In the genomic region with DNA sequence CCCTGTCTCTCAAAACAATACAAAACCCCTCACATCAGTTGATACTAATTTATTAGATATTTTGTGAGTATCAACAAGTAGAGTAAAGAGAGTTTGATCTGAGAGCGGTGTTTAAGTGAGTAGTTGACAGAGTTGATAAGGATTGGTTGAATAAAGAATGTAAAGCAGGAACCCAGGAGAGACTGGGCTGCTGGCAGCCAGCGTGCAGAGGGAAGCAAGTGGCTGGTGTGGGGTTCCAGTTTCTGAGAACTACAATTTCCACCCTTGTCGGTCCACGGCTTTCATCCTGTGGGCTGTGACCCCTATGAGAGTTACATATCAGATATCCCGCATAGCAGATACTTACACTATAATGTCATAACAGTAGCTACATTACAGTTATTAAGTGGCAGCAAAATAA, we compare ENCODE assay signal across 26 mouse cellular contexts.
DNase-seq lines count a peak whose midpoint lies in the region; ATAC-seq and TF ChIP-seq lines count a peak whose summit lies in the region.
"Had no signal": no experiment of that assay in that cellular context is flagged by ENCODE, and none has a peak within 500 bp of the region (broad histone marks: within the 10 kb centered on the region; RNA-seq: fewer than 3 reads in every experiment).

No protein-coding gene starts in this region.

- H3K4me1 ChIP-seq in forebrain, embryonic 11.5 days (replicated peaks; ENCODE audit: control insufficient read depth, insufficient read depth, low read length), result no peaks in the 10 kb centered on the region
- H3K4me1 ChIP-seq in forebrain, embryonic 12.5 days, result peaks cover 21% of the 10 kb centered on the region
- H3K4me1 ChIP-seq in MEL (ENCODE audit: control insufficient read depth in 1 of 2, insufficient read depth in 2 of 2, low read length in 2 of 2), result no peaks in the 10 kb centered on the region; a peak in 1 of 4 replicates
- H3K4me1 ChIP-seq in embryonic facial prominence, embryonic 10.5 days, result peaks cover 12% of the 10 kb centered on the region

- no peak for TF ChIP-seq POLR2A in MEL (IDR thresholded peaks at IDR 0.05; ENCODE audit: control insufficient read depth in 1 of 2, insufficient read depth in 1 of 2, low read depth in 1 of 2, low read length in 2 of 2, poor library complexity in 1 of 2)

- H3K79me2 ChIP-seq in MEL (ENCODE audit: control insufficient read depth, insufficient read depth, low read length, poor library complexity), result no peaks in the 10 kb centered on the region

- H3K9ac ChIP-seq in forebrain, embryonic 11.5 days (ENCODE audit: low read length), result no peak overlapping the region
- H3K9ac ChIP-seq in forebrain, embryonic 12.5 days, result no peak overlapping the region
- no peak overlapping the region for H3K9ac ChIP-seq in MEL (ENCODE audit: control insufficient read depth, low read depth, low read length, poor library complexity, severe bottlenecking)
- H3K9ac ChIP-seq: embryonic facial prominence, embryonic 13.5 days; embryonic facial prominence, embryonic 15.5 days; forebrain, embryonic 13.5 days; forebrain, embryonic 15.5 days; forebrain, postnatal 0 days had no signal

- WGBS in forebrain, embryonic 11.5 days, result 96% methylated on average over 5 of the region's 5 CpGs
- 93% methylated on average over 5 of the region's 5 CpGs for WGBS in forebrain, embryonic 12.5 days
- 92% methylated on average over 5 of the region's 5 CpGs for WGBS in embryonic facial prominence, embryonic 10.5 days

- no peak for TF ChIP-seq CTCF in MEL (IDR thresholded peaks at IDR 0.05 in 2 of 3, conservative IDR thresholded peaks at IDR 0.05 in 1 of 3; ENCODE audit: control insufficient read depth in 1 of 3, insufficient read depth in 1 of 3, low read depth in 2 of 3, low read length in 3 of 3, poor library complexity in 1 of 3, severe bottlenecking in 1 of 3)

- no peak for TF ChIP-seq RAD21 in MEL (IDR thresholded peaks at IDR 0.05; ENCODE audit: low read depth, low read length)

- H3K36me3 ChIP-seq in forebrain, embryonic 11.5 days (ENCODE audit: control insufficient read depth, insufficient read depth, low read length), result no peaks in the 10 kb centered on the region
- H3K36me3 ChIP-seq in forebrain, embryonic 12.5 days (replicated peaks), result peaks cover 2% of the 10 kb centered on the region; the same call in 1 of the 2 replicates
- no peaks in the 10 kb centered on the region; a peak in 1 of 4 replicates for H3K36me3 ChIP-seq in MEL (ENCODE audit: control insufficient read depth in 1 of 2, insufficient read depth in 2 of 2, low read length in 2 of 2)
- H3K36me3 ChIP-seq in embryonic facial prominence, embryonic 10.5 days (replicated peaks), result peaks cover 11% of the 10 kb centered on the region
- H3K36me3 ChIP-seq: embryonic facial prominence, embryonic 13.5 days; embryonic facial prominence, embryonic 15.5 days; forebrain, embryonic 15.5 days had no signal

- H3K27ac ChIP-seq in forebrain, embryonic 11.5 days (ENCODE audit: low read depth, low read length), result no peak overlapping the region
- no peak overlapping the region for H3K27ac ChIP-seq in forebrain, embryonic 12.5 days
- H3K27ac ChIP-seq in MEL (ENCODE audit: control insufficient read depth, low read depth, low read length), result no peak overlapping the region
- H3K27ac ChIP-seq in embryonic facial prominence, embryonic 10.5 days (replicated peaks), result no peak overlapping the region
- H3K27ac ChIP-seq: embryonic facial prominence, embryonic 13.5 days; embryonic facial prominence, embryonic 15.5 days; forebrain, embryonic 13.5 days; forebrain, embryonic 15.5 days had no signal

- ATAC-seq in forebrain, embryonic 11.5 days (replicated peaks; ENCODE audit: low FRiP score), result no peak
- no peak for ATAC-seq in forebrain, embryonic 12.5 days (ENCODE audit: low FRiP score)
- peak; percentile 29 to 54; a peak in 2 of 4 replicates for ATAC-seq in hematopoietic stem cell, adult 5-6 weeks (replicated peaks in 1 of 2; ENCODE audit: insufficient read depth in 1 of 2, low FRiP score in 2 of 2, low TSS enrichment in 1 of 2, low read depth in 1 of 2, poor library complexity in 2 of 2, severe bottlenecking in 2 of 2)
- no peak for ATAC-seq in erythroblast, adult 5-6 weeks (replicated peaks; ENCODE audit: low FRiP score, poor library complexity, severe bottlenecking)
- ATAC-seq: CD4-positive, CD25-positive, alpha-beta regulatory T cell, adult 4 months; forebrain, embryonic 13.5 days; forebrain, embryonic 15.5 days; forebrain, postnatal 0 days had no signal

- no peak overlapping the region for H3K4me2 ChIP-seq in forebrain, embryonic 11.5 days (ENCODE audit: low read depth, low read length, severe bottlenecking)
- H3K4me2 ChIP-seq in forebrain, embryonic 12.5 days, result no peak overlapping the region
- H3K4me2 ChIP-seq: embryonic facial prominence, embryonic 13.5 days; embryonic facial prominence, embryonic 15.5 days; forebrain, embryonic 13.5 days; forebrain, embryonic 15.5 days had no signal

- DNase-seq in forebrain, embryonic 11.5 days (ENCODE audit: low spot score), result peak; percentile 8
- DNase-seq in MEL (ENCODE audit: low read depth, low spot score), result peak; percentile 17
- peak; percentile 1 for DNase-seq in embryonic facial prominence, embryonic 10.5 days (ENCODE audit: low spot score)
- no peak for DNase-seq in spleen, postnatal 36 days (ENCODE audit: low spot score in 2 of 2)
- DNase-seq in layer of hippocampus, adult 11-12 months (ENCODE audit: low spot score), result no peak
- DNase-seq: adrenal gland, adult 2 months; adrenal gland, postnatal 10 days; adrenal gland, postnatal 25 days; B cell, adult 2 months; cerebellum, adult 11 months; cerebellum, adult 18-20 months; cerebellum, adult 8-10 months; cerebellum, adult 9-11 months; cerebellum, postnatal 14 days; cerebellum, postnatal 36 days; forebrain, postnatal 0 days had no signal

- H3K9me3 ChIP-seq in forebrain, embryonic 11.5 days (ENCODE audit: control insufficient read depth, low read length), result no peaks in the 10 kb centered on the region
- no peaks in the 10 kb centered on the region for H3K9me3 ChIP-seq in forebrain, embryonic 12.5 days
- no peaks in the 10 kb centered on the region for H3K9me3 ChIP-seq in MEL (replicated peaks; ENCODE audit: insufficient read depth, low read length)
- H3K9me3 ChIP-seq in embryonic facial prominence, embryonic 10.5 days, result no peaks in the 10 kb centered on the region
- H3K9me3 ChIP-seq: embryonic facial prominence, embryonic 13.5 days; embryonic facial prominence, embryonic 15.5 days; forebrain, embryonic 13.5 days; forebrain, embryonic 15.5 days; G1E had no signal

- H3K27me3 ChIP-seq in forebrain, embryonic 11.5 days (ENCODE audit: control insufficient read depth, insufficient read depth, low read length), result no peaks in the 10 kb centered on the region
- H3K27me3 ChIP-seq in forebrain, embryonic 12.5 days, result no peaks in the 10 kb centered on the region
- no peaks in the 10 kb centered on the region for H3K27me3 ChIP-seq in MEL (ENCODE audit: control insufficient read depth in 1 of 2, insufficient read depth in 2 of 2, low read length in 2 of 2)
- H3K27me3 ChIP-seq in embryonic facial prominence, embryonic 10.5 days (replicated peaks; ENCODE audit: low read depth, poor library complexity, severe bottlenecking), result no peaks in the 10 kb centered on the region
- H3K27me3 ChIP-seq: CH12.LX; embryonic facial prominence, embryonic 13.5 days; embryonic facial prominence, embryonic 15.5 days; forebrain, embryonic 13.5 days; forebrain, embryonic 15.5 days had no signal

- no peak for TF ChIP-seq EP300 in MEL (IDR thresholded peaks at IDR 0.05; ENCODE audit: low read depth in 1 of 2, low read length in 2 of 2)

- H3K4me3 ChIP-seq in forebrain, embryonic 11.5 days (ENCODE audit: low read depth, low read length), result no peak overlapping the region
- H3K4me3 ChIP-seq in forebrain, embryonic 12.5 days (replicated peaks), result no peak overlapping the region
- H3K4me3 ChIP-seq in MEL (ENCODE audit: control insufficient read depth in 1 of 2, insufficient read depth in 1 of 2, low read depth in 2 of 2, low read length in 2 of 2), result no peak overlapping the region
- H3K4me3 ChIP-seq in embryonic facial prominence, embryonic 10.5 days, result no peak overlapping the region
- H3K4me3 ChIP-seq: embryonic facial prominence, embryonic 13.5 days; embryonic facial prominence, embryonic 15.5 days; forebrain, embryonic 13.5 days; forebrain, embryonic 15.5 days had no signal

TF ChIP-seq in MEL, 35 proteins besides CTCF, POLR2A, EP300 and RAD21:
- TF ChIP-seq MAX (IDR thresholded peaks at IDR 0.05; ENCODE audit: low read length) (no peak), USF1 (IDR thresholded peaks at IDR 0.05; ENCODE audit: low read depth, low read length) (no peak), E2F4 (IDR thresholded peaks at IDR 0.05; ENCODE audit: borderline replicate concordance, low read depth, low read length) (no peak), SMC3 (IDR thresholded peaks at IDR 0.05; ENCODE audit: low read depth, low read length) (no peak), GATA1 (IDR thresholded peaks at IDR 0.05; ENCODE audit: low read depth, low read length) (no peak), ETS1 (IDR thresholded peaks at IDR 0.05; ENCODE audit: low read depth, low read length) (no peak), HCFC1 (IDR thresholded peaks at IDR 0.05; ENCODE audit: low read depth, low read length) (no peak), RCOR1 (IDR thresholded peaks at IDR 0.05; ENCODE audit: low read depth, low read length) (no peak), SIN3A (IDR thresholded peaks at IDR 0.05; ENCODE audit: low read length) (no peak), TCF12 (IDR thresholded peaks at IDR 0.05; ENCODE audit: low read depth, low read length) (no peak), CHD2 (IDR thresholded peaks at IDR 0.05; ENCODE audit: low read length) (no peak), TAL1 (IDR thresholded peaks at IDR 0.05; ENCODE audit: low read length) (no peak), CHD1 (IDR thresholded peaks at IDR 0.05; ENCODE audit: low read depth, low read length) (no peak), MYB (IDR thresholded peaks at IDR 0.05; ENCODE audit: low read depth, low read length) (no peak), POLR2AphosphoS2 (IDR thresholded peaks at IDR 0.05; ENCODE audit: low read length) (no peak), NELFE (IDR thresholded peaks at IDR 0.05; ENCODE audit: low read depth, low read length) (no peak), MXI1 (IDR thresholded peaks at IDR 0.05; ENCODE audit: low read depth, low read length) (no peak), MEF2A (IDR thresholded peaks at IDR 0.05; ENCODE audit: extremely low read depth, insufficient replicate concordance, low read depth, low read length, poor library complexity, severe bottlenecking) (no peak), ZMIZ1 (IDR thresholded peaks at IDR 0.05; ENCODE audit: low read depth, low read length) (no peak)
TF ChIP-seq in MEL: peak in this region for 0.

Comparison
In these comparisons a context has a peak if more than half of its experiments do, and no peak if none do; other contexts are left out.
1. ATAC-seq: peak in hematopoietic stem cell, adult 5-6 weeks (2 of 2); none in forebrain, embryonic 11.5 days (single experiment), forebrain, embryonic 12.5 days (single experiment) and erythroblast, adult 5-6 weeks (single experiment).
2. DNase-seq: peak in forebrain, embryonic 11.5 days (single experiment), MEL (single experiment) and embryonic facial prominence, embryonic 10.5 days (single experiment); none in spleen, postnatal 36 days (0 of 2) and layer of hippocampus, adult 11-12 months (single experiment).